Mouse (Mus musculus) hindbrain, embryonic 11.5 days (tissue): Measurements from ENCODE around the gene St3gal5. TPM values are rescaled to one million over a fixed set of nuclear protein-coding genes. Genes with fewer than 3 reads are reported as not detected.

ENCODE experiments used
- ATAC-seq: fragments of 200-750 bp; cut with Nextera tagmentation; 2 replicates; pipeline ENCODE4 v1.8.0; 2017; ENCODE audit warnings: mild to moderate bottlenecking, moderate TSS enrichment, moderate library complexity; ENCODE audit not compliant: low FRiP score
- DNase-seq: peaks from one replicate; pipeline ENCODE4 v3.0.0-alpha.2; 2015; ENCODE audit warnings: low spot score
- H3K27ac ChIP-seq: fragments of 300-500 bp; sonication (generic); 2 replicates; pipeline ENCODE4 v1.5.1; 2014; ENCODE audit warnings: mild to moderate bottlenecking, low read depth, low read length
- H3K27me3 ChIP-seq: fragments of 300-500 bp; sonication (generic); 2 replicates; pipeline ENCODE4 v1.6.1; 2014; ENCODE audit warnings: mild to moderate bottlenecking, low read length, moderate library complexity, mixed read lengths; ENCODE audit not compliant: control insufficient read depth, insufficient read depth
- H3K36me3 ChIP-seq: fragments of 300-500 bp; sonication (generic); 2 replicates; pipeline ENCODE4 v1.6.1; 2014; ENCODE audit warnings: mild to moderate bottlenecking, low read length, moderate library complexity, mixed read lengths; ENCODE audit not compliant: control insufficient read depth, insufficient read depth
- H3K4me1 ChIP-seq: fragments of 300-500 bp; sonication (generic); replicated peaks from 2 replicates; pipeline ENCODE4 v1.6.1; 2014; ENCODE audit warnings: low read length, mixed read lengths; ENCODE audit not compliant: control insufficient read depth, insufficient read depth
- H3K4me2 ChIP-seq: fragments of 300-500 bp; sonication (generic); replicated peaks from 2 replicates; pipeline ENCODE4 v1.6.1; 2014; ENCODE audit warnings: mild to moderate bottlenecking, low read depth, low read length
- H3K4me3 ChIP-seq: fragments of 300-500 bp; sonication (generic); 2 replicates; pipeline ENCODE4 v1.5.1; 2014; ENCODE audit warnings: low read depth, low read length
- H3K9ac ChIP-seq: fragments of 300-500 bp; sonication (generic); 2 replicates; pipeline ENCODE4 v1.6.1; 2014; ENCODE audit warnings: low read depth, low read length
- H3K9me3 ChIP-seq: fragments of 300-500 bp; sonication (generic); 2 replicates; pipeline ENCODE4 v1.6.1; 2016; ENCODE audit warnings: low read length; ENCODE audit not compliant: control insufficient read depth
- WGBS: fragments of 180-500 bp; shearing (Covaris S2); extraction: QIAGEN DNeasy Blood & Tissue Kit; methylation state at CpG from one replicate; pipeline ENCODE4 v1.1.7; 2014; 5-methylcytosine and 5-hydroxymethylcytosine counted together
- polyA plus RNA-seq: library from polyadenylated mRNA; unstranded; fragments of >200 nt; fragmentation: Nextera tagmentation; extraction: Ambion mirVana; gene quantifications from 2 replicates; pipeline ENCODE4 v1.2.1, GENCODE M21; 2014

Gene St3gal5
- polyA plus RNA-seq, 1 experiment from 2014 or later = 50.4 TPM

GRCm38 (mm10) chr6:72203279-72203678, 105.9 kb downstream of the St3gal5 start:
- Histone ChIP-seq H3K4me1 (0 out of 2 replicates have a peak, but pooled peaks cover 4% of the 10 kb centered on the region), H3K27me3 (no peaks in the 10 kb centered on the region), H3K9ac (no peak overlapping the region), H3K4me2 (no peak overlapping the region), H3K9me3 (no peaks in the 10 kb centered on the region), H3K27ac (no peak overlapping the region), H3K36me3 (no peaks in the 10 kb centered on the region), H3K4me3 (no peak overlapping the region)
- 75% methylated on average over 5 of the region's 5 CpGs for WGBS
- DNase-seq (no peak), ATAC-seq (no peak)

Other genes starting within 250 kb of the St3gal5 start
- 129 and 136 TPM in 2 replicates for gene Ptcd3, start 188.8 kb upstream of the St3gal5 start, polyA plus RNA-seq
- gene Polr1a, start 188.5 kb upstream of the St3gal5 start, polyA plus RNA-seq = 24.0 and 27.7 TPM in 2 replicates
- gene Atoh8, start 138.0 kb downstream of the St3gal5 start, polyA plus RNA-seq = 9.2 and 9.6 TPM in 2 replicates
- gene Sftpb, start 207.0 kb downstream of the St3gal5 start, polyA plus RNA-seq = not detected in 2 replicates
- gene Usp39, start 247.6 kb downstream of the St3gal5 start, polyA plus RNA-seq = 102 and 113 TPM in 2 replicates
- gene 0610030E20Rik, start 249.7 kb downstream of the St3gal5 start, polyA plus RNA-seq = 17.6 and 28.4 TPM in 2 replicates